Mouse (Mus musculus) left cerebral cortex, postnatal 25 days (tissue): Measurements from ENCODE around the gene Rprd1b. TPM values are rescaled to one million over a fixed set of nuclear protein-coding genes. Genes with fewer than 3 reads are reported as not detected.

ENCODE experiments used
- DNase-seq, 2 experiments: peaks; one replicate each; pipeline ENCODE4 v3.0.0; 2022; ENCODE audit warnings: low spot score in 2 of 2, mixed read lengths in 1 of 2
- intact Hi-C: fragments of 180-260 bp; cut with DNase I; formaldehyde crosslinking; loops from one replicate; pipeline ENCODE4 v1.15.1; 2025
- total RNA-seq, 2 experiments: library from RNA; stranded (reverse); gene quantifications; 2 replicates each; pipeline ENCODE4 v1.2.3; 2021

The Rprd1b gene
- total RNA-seq, 2 experiments from 2014 or later = 38.5 to 45.4 TPM

GRCm38 (mm10) chr2:158140664-158141063 lies 112.4 kb downstream of the Rprd1b start:
- no peak for DNase-seq
- intact Hi-C loops = no loop called here

- DNase-seq = no peak
- intact Hi-C loops = no loop called here
These were observed 113.0 kb downstream of the Rprd1b start for GRCm38 (mm10) chr2:158141271-158141670.

DNA sequence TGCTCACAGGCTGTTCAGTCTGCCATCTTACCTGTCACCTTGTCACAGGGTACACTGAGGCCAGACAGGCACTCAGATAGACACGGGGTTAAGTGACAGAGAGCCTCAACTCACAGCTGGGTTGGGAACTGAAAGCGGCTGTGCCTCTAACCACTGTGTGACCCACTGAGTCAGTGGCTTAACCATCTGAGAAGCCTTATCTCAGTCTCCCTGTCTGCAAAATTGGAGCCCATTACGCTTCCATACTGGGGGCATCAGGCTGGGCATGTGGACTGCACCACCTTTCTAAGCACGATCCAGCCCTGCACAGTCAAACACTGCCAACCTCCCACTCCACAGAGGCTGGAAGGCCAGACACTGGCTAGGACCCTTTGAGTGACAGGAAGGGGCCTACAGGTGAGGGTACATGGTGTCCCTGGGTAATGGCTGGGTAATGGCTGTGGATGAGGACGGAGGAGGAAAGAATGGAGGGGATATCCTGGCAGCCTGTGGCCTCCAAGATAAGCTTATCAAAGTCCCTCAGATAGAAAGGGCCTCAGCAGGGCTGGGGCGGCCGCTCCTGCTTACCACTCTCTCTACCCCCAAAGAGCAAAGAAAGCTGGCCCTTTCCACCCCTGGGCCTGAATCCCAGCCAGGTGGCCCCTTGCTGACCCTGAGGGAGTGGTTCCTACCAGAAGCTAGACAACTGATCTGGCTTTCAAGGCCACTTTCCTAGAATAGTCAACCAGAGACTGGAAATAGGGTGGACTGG lies 113.6 kb downstream of the Rprd1b start:
- intact Hi-C loops = no loop called here
- DNase-seq = no peak

DNA sequence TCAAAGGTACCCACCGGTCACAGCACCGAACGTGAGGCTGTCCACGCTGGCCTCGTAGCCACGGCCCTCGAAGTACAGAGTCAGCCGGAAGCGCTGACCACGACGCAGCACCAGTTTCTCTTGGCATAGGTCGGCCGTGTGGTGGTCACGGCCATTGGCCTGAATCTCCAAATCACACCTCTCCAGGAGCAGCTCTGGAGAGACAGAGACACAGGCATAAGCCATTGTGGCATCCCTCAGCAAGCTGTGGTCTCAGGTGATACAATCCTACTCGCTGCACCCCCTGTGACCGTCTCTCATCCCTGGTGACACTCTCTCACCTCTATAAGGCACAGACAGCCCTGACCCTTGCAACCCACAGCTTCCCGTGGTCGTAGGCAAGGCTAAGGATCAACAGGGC lies 114.7 kb downstream of the Rprd1b start:
- no peak for DNase-seq
- intact Hi-C loops = no loop called here

- intact Hi-C loops = no loop called here
- DNase-seq = no peak
These were observed 115.5 kb downstream of the Rprd1b start for GRCm38 (mm10) chr2:158143816-158144215.

DNA sequence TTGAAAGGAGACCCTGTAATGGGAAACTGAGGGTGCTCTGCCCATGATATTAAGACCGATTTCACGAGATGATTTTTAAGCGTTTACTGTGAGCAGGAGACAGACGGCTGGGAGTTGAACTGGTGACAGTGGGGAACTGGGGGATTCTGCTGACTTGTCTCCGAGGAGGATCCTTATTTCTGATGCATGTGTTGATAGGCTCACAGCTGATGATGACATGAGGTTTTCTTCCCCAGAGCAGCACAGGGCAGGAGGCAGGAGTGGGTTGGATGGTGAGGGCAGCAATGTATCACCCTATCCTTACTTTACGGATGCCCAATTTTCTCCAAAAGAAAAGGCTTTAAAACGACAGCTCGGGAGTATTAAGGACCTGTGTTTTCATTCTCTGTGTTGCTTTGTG lies 116.0 kb downstream of the Rprd1b start:
- intact Hi-C loops = no loop called here
- no peak for DNase-seq

- intact Hi-C loops = no loop called here
- no peak for DNase-seq
These were observed 116.6 kb downstream of the Rprd1b start for GRCm38 (mm10) chr2:158144750-158145527.

GRCm38 (mm10) chr2:158145528-158146065 lies 117.3 kb downstream of the Rprd1b start:
- intact Hi-C loops = loop anchor here (1.0 kb wide), 1 partner anchor 38 kb away; no protein-coding TSS in a partner anchor
- no peak for DNase-seq

DNA sequence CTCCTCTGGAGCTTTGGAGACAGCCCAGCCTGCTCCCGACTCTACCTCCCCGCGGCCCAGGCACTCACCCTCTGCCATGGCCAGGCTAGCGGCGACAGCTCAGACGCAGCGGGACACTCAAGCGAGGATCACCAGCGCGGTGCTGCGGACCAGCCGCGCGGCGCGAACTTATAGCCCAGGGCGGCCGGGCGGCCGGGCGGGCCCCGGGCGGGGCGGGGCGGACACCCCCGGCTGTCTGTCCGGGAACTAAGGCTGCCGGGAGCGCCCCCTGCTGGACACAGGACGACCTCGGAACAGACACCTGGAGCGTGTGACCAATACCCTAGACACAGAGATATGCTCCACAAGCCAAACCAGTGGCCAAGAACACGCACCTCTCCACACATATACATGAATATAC lies 117.9 kb downstream of the Rprd1b start, which contains the start of gene Tgm2:
Tgm2 (minus strand) TSS at position 214 of the 400 bp plus-strand sequence.
- DNase-seq = peak; percentile 65 to 66
- intact Hi-C loops = loop anchor here (1.0 kb wide), 1 partner anchor 39 kb away; no protein-coding TSS in a partner anchor

- intact Hi-C loops = loop anchor here (1.0 kb wide), 1 partner anchor 40 kb away; no protein-coding TSS in a partner anchor
These were observed 118.7 kb downstream of the Rprd1b start for GRCm38 (mm10) chr2:158146971-158147370.

DNA sequence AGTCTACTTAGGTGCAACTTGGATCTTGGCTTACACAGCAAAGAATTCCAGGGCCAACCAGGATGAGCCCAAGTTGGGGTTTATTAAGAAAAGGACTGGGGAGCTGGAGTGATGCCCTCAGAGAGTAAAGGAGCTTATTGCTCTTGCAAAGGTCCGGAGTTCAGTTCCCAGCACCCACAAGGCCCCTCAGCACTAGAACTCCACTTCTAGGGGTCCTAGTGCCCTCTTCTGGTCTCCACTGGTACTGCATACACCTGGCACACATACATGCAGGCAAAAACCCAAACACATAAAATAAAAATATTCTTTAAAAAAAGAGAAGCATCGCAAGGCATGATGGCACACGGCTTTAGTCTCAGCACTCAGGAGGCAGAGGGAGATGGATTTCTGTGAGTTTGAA lies 122.8 kb downstream of the Rprd1b start:
- intact Hi-C loops = no loop called here

More at GRCm38 (mm10) chr2:158146971-158147370, 118.7 kb downstream of the Rprd1b start:
- DNase-seq = no peak

DNA sequence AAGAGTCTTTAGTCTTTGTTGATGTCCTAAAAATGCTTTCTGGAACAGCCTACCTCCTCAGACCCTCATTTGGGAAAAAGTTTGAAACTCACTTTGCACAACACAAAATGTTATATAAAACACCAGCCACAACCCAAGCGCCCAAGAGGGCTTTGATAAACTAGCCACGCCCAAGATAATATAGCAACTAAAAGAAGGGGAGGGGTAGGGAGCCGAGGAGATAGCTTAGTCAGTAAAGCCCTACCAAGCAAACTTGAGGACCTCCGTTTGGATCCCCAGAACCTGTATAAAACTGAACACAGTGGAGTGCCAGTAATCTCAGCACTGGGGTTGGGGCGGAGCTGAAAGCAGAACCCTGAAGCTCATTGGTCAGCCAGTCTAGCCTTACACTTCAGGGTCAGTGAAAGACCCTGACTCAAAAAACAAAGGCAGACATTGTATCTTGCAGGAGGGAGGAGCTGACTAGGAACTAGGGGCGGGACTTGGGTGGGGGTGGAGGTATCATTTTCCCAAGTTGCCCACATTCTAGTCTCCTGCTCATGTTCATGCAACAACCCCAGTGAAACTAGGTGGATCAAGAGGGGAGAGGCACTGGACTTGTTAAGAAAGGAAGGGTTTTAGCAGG lies 124.5 kb downstream of the Rprd1b start:
- intact Hi-C loops = no loop called here
- no peak for DNase-seq

More for the DNA sequence above, 122.8 kb downstream of the Rprd1b start:
- DNase-seq = no peak

DNA sequence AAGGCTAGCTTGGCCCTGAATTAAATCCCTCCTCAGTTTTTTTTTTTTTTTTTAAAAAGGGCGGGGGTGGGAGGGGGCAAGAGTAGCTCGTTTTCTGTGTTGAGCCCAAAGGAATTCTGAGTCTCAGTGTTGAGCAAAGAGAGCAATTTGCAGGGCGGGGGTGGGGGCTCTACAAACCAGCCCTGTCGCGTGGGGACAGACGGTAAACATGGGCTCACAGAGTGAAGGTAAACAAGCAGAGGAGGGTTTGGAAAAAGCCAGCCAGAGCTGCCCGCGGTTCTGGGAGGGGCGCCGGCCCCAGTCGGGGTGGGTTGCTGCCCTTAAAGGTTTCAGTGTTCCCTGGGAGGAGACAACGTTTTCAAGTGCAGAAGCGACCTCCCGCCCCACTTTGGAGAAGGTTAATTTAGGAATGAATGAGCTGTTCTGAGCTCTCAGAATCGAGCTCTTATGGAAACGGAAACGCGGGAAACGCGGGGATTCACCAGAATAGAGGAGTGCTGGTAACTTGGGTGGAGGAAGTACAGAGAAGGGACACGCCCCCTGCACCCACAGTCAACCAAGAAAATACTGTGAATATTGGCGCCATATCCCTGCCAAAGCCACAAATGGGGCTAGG lies 125.5 kb downstream of the Rprd1b start:
- intact Hi-C loops = no loop called here
- DNase-seq = no peak

DNA sequence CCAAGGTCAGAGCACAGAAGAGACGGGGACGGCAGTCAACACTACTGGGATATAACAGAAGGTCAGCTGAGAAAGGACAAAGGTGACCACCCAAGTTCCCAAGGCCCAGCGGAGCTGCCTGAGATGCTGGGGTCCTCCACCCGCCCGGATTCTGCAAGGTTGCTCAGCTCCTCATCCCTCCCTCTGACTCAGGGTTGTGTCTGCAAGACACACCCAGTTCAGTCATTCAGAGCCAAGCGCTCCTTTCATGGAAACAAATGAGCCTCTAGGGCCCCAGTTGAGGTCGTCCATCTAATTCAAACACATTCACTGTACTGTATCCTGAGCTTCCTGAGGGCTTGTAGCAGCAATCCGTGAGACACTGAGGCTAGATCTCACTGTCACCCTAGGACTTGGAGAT lies 126.3 kb downstream of the Rprd1b start:
- intact Hi-C loops = no loop called here
- no peak for DNase-seq

- intact Hi-C loops = no loop called here
- no peak for DNase-seq
These were observed 126.8 kb downstream of the Rprd1b start for GRCm38 (mm10) chr2:158155101-158155500.

- DNase-seq = no peak
- intact Hi-C loops = no loop called here
These were observed 127.3 kb downstream of the Rprd1b start for GRCm38 (mm10) chr2:158155615-158156014.

DNA sequence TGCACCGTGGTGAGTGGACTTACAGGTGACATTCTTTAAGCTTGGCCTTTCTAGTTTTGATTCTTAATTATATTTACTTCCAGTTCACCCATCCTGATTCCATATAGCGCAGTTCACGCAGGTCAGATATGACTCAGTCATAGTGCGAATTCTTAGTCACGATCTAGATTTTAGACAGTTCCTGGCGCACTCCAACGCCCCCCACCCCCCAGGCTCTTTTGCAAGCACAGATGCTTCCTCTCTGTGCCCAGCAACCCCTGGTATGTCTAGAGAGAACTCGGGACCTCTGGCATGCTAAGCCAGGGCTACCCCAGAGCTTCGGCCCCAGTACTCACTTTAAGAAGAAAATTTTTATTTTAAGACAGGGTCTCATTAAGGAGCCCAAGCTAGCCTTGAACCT lies 128.2 kb downstream of the Rprd1b start:
- intact Hi-C loops = no loop called here

GRCm38 (mm10) chr2:158157654-158158053 lies 129.4 kb downstream of the Rprd1b start:
- intact Hi-C loops = no loop called here
- no peak for DNase-seq

More for the DNA sequence above, 128.2 kb downstream of the Rprd1b start:
- no peak for DNase-seq

- intact Hi-C loops = no loop called here
- no peak for DNase-seq
These were observed 131.3 kb downstream of the Rprd1b start for GRCm38 (mm10) chr2:158159376-158160235.
